ENCODE assay signal across 13 mouse cellular contexts in genomic region chr8:57611419-57611977, GRCm38 (mm10). TPM values are rescaled to one million over a fixed set of nuclear protein-coding genes. Genes with fewer than 3 reads are reported as not detected.
A peak's percentile ranks its signal among the peaks of the same experiment; 100 is the strongest.
DNase-seq lines count a peak whose midpoint lies in the region; ATAC-seq and TF ChIP-seq lines count a peak whose summit lies in the region.
"Had no signal": no experiment of that assay in that cellular context is flagged by ENCODE, and none has a peak within 500 bp of the region (broad histone marks: within the 10 kb centered on the region; RNA-seq: fewer than 3 reads in every experiment).

No protein-coding gene starts in this region.

- no peak overlapping the region for H3K4me2 ChIP-seq in limb, embryonic 12.5 days
- H3K4me2 ChIP-seq in myocyte (ENCODE audit: low read depth) = peak overlapping the region; percentile 65
- H3K4me2 ChIP-seq: liver, embryonic 15.5 days; neural tube, embryonic 13.5 days had no signal

- ATAC-seq in limb, embryonic 12.5 days (ENCODE audit: insufficient number of reproducible peaks, insufficient read depth, low FRiP score, low TSS enrichment, low read depth) = no peak

- TF ChIP-seq POLR2A in cerebellum, adult 2 months (IDR thresholded peaks at IDR 0.05; ENCODE audit: borderline replicate concordance, insufficient read depth, low read length) = no peak
- no peak for TF ChIP-seq POLR2A in embryonic fibroblast, embryonic 13.5 days (IDR thresholded peaks at IDR 0.05; ENCODE audit: low read depth, low read length)
- TF ChIP-seq POLR2A in myocyte (IDR thresholded peaks at IDR 0.05; ENCODE audit: insufficient read length, low read depth) = no peak

- H3K27me3 ChIP-seq in cerebellum, adult 2 months (ENCODE audit: control insufficient read depth, insufficient read depth, low read length) = no peaks in the 10 kb centered on the region
- no peaks in the 10 kb centered on the region for H3K27me3 ChIP-seq in limb, embryonic 12.5 days
- no peaks in the 10 kb centered on the region for H3K27me3 ChIP-seq in limb, embryonic 10.5 days (ENCODE audit: low read depth, poor library complexity, severe bottlenecking)
- no peaks in the 10 kb centered on the region for H3K27me3 ChIP-seq in myocyte (ENCODE audit: control insufficient read depth, insufficient read depth, insufficient read length)
- H3K27me3 ChIP-seq: liver, embryonic 15.5 days; neural tube, embryonic 13.5 days had no signal

- H3K79me2 ChIP-seq in myocyte (ENCODE audit: control insufficient read depth, insufficient read depth) = peaks cover 5% of the 10 kb centered on the region

- peaks cover 28% of the 10 kb centered on the region for H3K4me1 ChIP-seq in cerebellum, adult 2 months (ENCODE audit: control insufficient read depth, insufficient read depth, low read length)
- H3K4me1 ChIP-seq in limb, embryonic 12.5 days (replicated peaks) = peaks cover 29% of the 10 kb centered on the region
- H3K4me1 ChIP-seq in limb, embryonic 10.5 days = peaks cover 10% of the 10 kb centered on the region
- peaks cover 10% of the 10 kb centered on the region for H3K4me1 ChIP-seq in embryonic fibroblast, embryonic 13.5 days (ENCODE audit: control insufficient read depth, insufficient read depth, low read length)
- H3K4me1 ChIP-seq: liver, embryonic 15.5 days had no signal

- peak overlapping the region; percentile 7; the same call in 1 of the 2 replicates for H3K27ac ChIP-seq in cerebellum, adult 2 months (ENCODE audit: insufficient read depth, low read length)
- 0 out of 2 replicates have a peak overlapping the region, but pooled peaks have one; percentile 37 for H3K27ac ChIP-seq in limb, embryonic 12.5 days
- H3K27ac ChIP-seq in limb, embryonic 10.5 days = no peak overlapping the region
- peak overlapping the region; percentile 11; the same call in 1 of the 2 replicates for H3K27ac ChIP-seq in embryonic fibroblast, embryonic 13.5 days (ENCODE audit: insufficient read depth, low read length)
- H3K27ac ChIP-seq: hindbrain, postnatal 0 days; liver, embryonic 15.5 days; midbrain, embryonic 10.5 days; neural tube, embryonic 13.5 days had no signal

- no peak for TF ChIP-seq CTCF in cerebellum, adult 2 months (IDR thresholded peaks at IDR 0.05; ENCODE audit: borderline replicate concordance, insufficient read depth, low read depth, low read length)
- TF ChIP-seq CTCF in embryonic fibroblast, embryonic 13.5 days (IDR thresholded peaks at IDR 0.05; ENCODE audit: borderline replicate concordance, insufficient read depth, low read length) = no peak

- H3K9me3 ChIP-seq in limb, embryonic 12.5 days = no peaks in the 10 kb centered on the region
- no peaks in the 10 kb centered on the region for H3K9me3 ChIP-seq in limb, embryonic 10.5 days (replicated peaks)
- H3K9me3 ChIP-seq: liver, embryonic 15.5 days; midbrain, embryonic 10.5 days; neural tube, embryonic 13.5 days had no signal

- DNase-seq in cerebellum, adult 2 months = peak in 1 of 2 experiments; percentile 37
- DNase-seq in cerebellum, adult 8-10 months = no peak
- no peak for DNase-seq in limb, embryonic 10.5 days (ENCODE audit: low spot score)
- DNase-seq in right cerebral cortex, postnatal 4 days = no peak
- DNase-seq in cerebellum, adult 11 months = no peak
- DNase-seq: B cell, adult 2 months had no signal

- no peak overlapping the region for H3K9ac ChIP-seq in limb, embryonic 12.5 days (replicated peaks)
- H3K9ac ChIP-seq: liver, embryonic 15.5 days; neural tube, embryonic 13.5 days had no signal

- WGBS in cerebellum, adult 2 months = 55% methylated on average over 7 of the region's 7 CpGs
- 33% methylated on average over 7 of the region's 7 CpGs for WGBS in limb, embryonic 12.5 days
- 40% methylated on average over 7 of the region's 7 CpGs for WGBS in limb, embryonic 10.5 days

- H3K36me3 ChIP-seq in limb, embryonic 12.5 days = no peaks in the 10 kb centered on the region
- H3K36me3 ChIP-seq in limb, embryonic 10.5 days = no peaks in the 10 kb centered on the region
- H3K36me3 ChIP-seq in myocyte (ENCODE audit: control insufficient read depth, insufficient read depth) = no peaks in the 10 kb centered on the region
- H3K36me3 ChIP-seq: liver, embryonic 15.5 days; midbrain, embryonic 10.5 days; neural tube, embryonic 13.5 days had no signal

- no peak overlapping the region for H3K4me3 ChIP-seq in cerebellum, adult 2 months (replicated peaks; ENCODE audit: insufficient read depth, low read depth, low read length)
- no peak overlapping the region for H3K4me3 ChIP-seq in limb, embryonic 12.5 days (replicated peaks)
- no peak overlapping the region for H3K4me3 ChIP-seq in limb, embryonic 10.5 days
- no peak overlapping the region for H3K4me3 ChIP-seq in embryonic fibroblast, embryonic 13.5 days (ENCODE audit: insufficient read depth, low read length)
- no peak overlapping the region for H3K4me3 ChIP-seq in myocyte
- H3K4me3 ChIP-seq: liver, embryonic 15.5 days; midbrain, embryonic 10.5 days; neural tube, embryonic 13.5 days had no signal

- H3ac ChIP-seq in myocyte (ENCODE audit: control insufficient read depth, insufficient read length) = no peak overlapping the region

TF ChIP-seq in myocyte, 11 proteins besides CTCF, POLR2A, EP300 and RAD21:
- no peak for TF ChIP-seq USF1 (IDR thresholded peaks at IDR 0.05; ENCODE audit: low read depth)
- no peak for TF ChIP-seq REST (IDR thresholded peaks at IDR 0.05; ENCODE audit: insufficient read depth, insufficient read length)
- no peak for TF ChIP-seq MAX (IDR thresholded peaks at IDR 0.05; ENCODE audit: low read depth)
- no peak for TF ChIP-seq TCF3 (IDR thresholded peaks at IDR 0.05; ENCODE audit: insufficient read length, low read depth)
- TF ChIP-seq E2F4 (IDR thresholded peaks at IDR 0.05; ENCODE audit: insufficient read depth) = no peak
- no peak for TF ChIP-seq CEBPB (IDR thresholded peaks at IDR 0.05; ENCODE audit: insufficient read depth, poor library complexity, severe bottlenecking)
- no peak for TF ChIP-seq POLR2AphosphoS2 (IDR thresholded peaks at IDR 0.05; ENCODE audit: insufficient read length, low read depth)
- no peak for TF ChIP-seq SRF (IDR thresholded peaks at IDR 0.05; ENCODE audit: control insufficient read depth, insufficient read length, low read depth)
- TF ChIP-seq MYOG (IDR thresholded peaks at IDR 0.05; ENCODE audit: control insufficient read depth in 1 of 3, insufficient read depth in 1 of 3, insufficient read length in 2 of 3, low read depth in 2 of 3) = no peak
- no peak for TF ChIP-seq MYOD1 (IDR thresholded peaks at IDR 0.05; ENCODE audit: control insufficient read depth in 1 of 3, insufficient read length in 2 of 3, low read depth in 2 of 3)

RNA-seq across cellular contexts. Expression of gene Galnt7, which starts 41.3 kb away (rescaled TPM):
- 20.8 and 20.9 TPM in 2 replicates for polyA plus RNA-seq in cerebellum, adult 2 months (2012; rRNA removed)
- 15.8 and 16.7 TPM in 2 replicates for polyA plus RNA-seq in limb, embryonic 12.5 days (2016; fragmentation: Nextera tagmentation; extraction: Ambion mirVana)
- 26.4 and 29.3 TPM in 2 replicates for polyA plus RNA-seq in limb, embryonic 10.5 days (2016; fragmentation: Nextera tagmentation; extraction: Ambion mirVana)
- polyA plus RNA-seq in embryonic fibroblast, embryonic 13.5 days (2011; ENCODE audit: insufficient read length, low read depth, missing spikeins) = 8.2 and 12.1 TPM in 2 replicates
- 3.1 TPM for polyA plus RNA-seq in myocyte (2012; fragmentation: generic; extraction: Trizol)
